Mouse (Mus musculus) kidney, embryonic 15.5 days (tissue): Measurements from ENCODE around the gene Gtf2e1. TPM values are rescaled to one million over a fixed set of nuclear protein-coding genes. Genes with fewer than 3 reads are reported as not detected.
A peak's percentile ranks its signal among the peaks of the same experiment; 100 is the strongest.

Experiments
- ATAC-seq: fragments of 200-750 bp; cut with Nextera tagmentation; replicated peaks from 2 replicates; pipeline ENCODE4 v1.8.0; 2017; ENCODE audit warnings: moderate TSS enrichment; ENCODE audit not compliant: low FRiP score
- H3K27ac ChIP-seq: fragments of 300-500 bp; sonication (generic); 2 replicates; pipeline ENCODE4 v1.5.1; 2015; ENCODE audit warnings: mild to moderate bottlenecking, inconsistent platforms
- H3K27me3 ChIP-seq: fragments of 300-500 bp; sonication (generic); 2 replicates; pipeline ENCODE4 v1.6.1; 2015; ENCODE audit warnings: inconsistent platforms
- H3K36me3 ChIP-seq: fragments of 300-500 bp; sonication (generic); 2 replicates; pipeline ENCODE4 v1.6.1; 2015; ENCODE audit warnings: inconsistent platforms
- H3K4me1 ChIP-seq: fragments of 300-500 bp; sonication (generic); 2 replicates; pipeline ENCODE4 v1.6.1; 2015; ENCODE audit warnings: inconsistent platforms
- H3K4me2 ChIP-seq: fragments of 300-500 bp; sonication (generic); 2 replicates; pipeline ENCODE4 v1.6.1; 2015; ENCODE audit warnings: moderate library complexity, mild to moderate bottlenecking, inconsistent platforms
- H3K4me3 ChIP-seq: fragments of 300-500 bp; sonication (generic); replicated peaks from 2 replicates; pipeline ENCODE4 v1.5.1; 2015; ENCODE audit warnings: mild to moderate bottlenecking, inconsistent platforms
- H3K9ac ChIP-seq: fragments of 300-500 bp; sonication (generic); 2 replicates; pipeline ENCODE4 v1.6.1; 2015; ENCODE audit warnings: mild to moderate bottlenecking, inconsistent platforms
- H3K9me3 ChIP-seq: fragments of 300-500 bp; sonication (generic); replicated peaks from 2 replicates; pipeline ENCODE4 v1.6.1; 2016; ENCODE audit warnings: inconsistent platforms
- WGBS: fragments of 180-500 bp; shearing (Covaris S2); methylation state at CpG from one replicate; pipeline ENCODE4 v1.1.7; 2015; ENCODE audit warnings: mixed read lengths; 5-methylcytosine and 5-hydroxymethylcytosine counted together
- polyA plus RNA-seq: library from polyadenylated mRNA; unstranded; fragments of >200 nt; fragmentation: Nextera tagmentation; extraction: Ambion mirVana; gene quantifications from 2 replicates; pipeline ENCODE4 v1.2.1, GENCODE M21; 2015

Gtf2e1 gene
- polyA plus RNA-seq, 1 experiment from 2014 or later, result 27.9 TPM

DNA sequence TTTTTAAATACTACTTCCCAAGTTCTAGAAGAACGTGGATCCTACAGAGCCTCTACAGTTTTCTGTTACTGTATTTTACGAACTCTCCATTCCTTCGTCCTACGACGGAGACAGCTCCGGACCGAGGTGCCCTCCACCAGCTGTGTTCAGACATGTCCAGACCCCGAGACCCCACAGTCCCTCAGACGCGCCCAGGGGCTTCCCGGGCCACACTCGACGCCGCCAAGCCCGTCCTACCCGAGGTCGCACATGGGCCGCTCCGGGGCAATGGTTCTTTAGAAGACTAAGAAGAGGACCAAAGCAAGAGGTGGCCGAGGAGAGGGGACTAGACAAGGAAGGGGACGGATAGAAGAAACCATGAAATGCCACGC is 364 bp downstream of the Gtf2e1 start:
- Histone ChIP-seq H3K9ac (peak overlapping the region; percentile 84), H3K4me3 (peak overlapping the region; percentile 90), H3K27ac (peak overlapping the region; percentile 81), H3K27me3 (no peaks in the 10 kb centered on the region), H3K4me1 (peaks cover 14% of the 10 kb centered on the region), H3K4me2 (peak overlapping the region; percentile 84), H3K9me3 (no peaks in the 10 kb centered on the region), H3K36me3 (peaks cover 31% of the 10 kb centered on the region)
- under 1% methylated on average over 22 of the region's 22 CpGs for WGBS
- ATAC-seq, result peak; percentile 40

GRCm38 (mm10) chr16:37533369-37534068 is 6.1 kb downstream of the Gtf2e1 start:
- no peak overlapping the region for H3K9ac ChIP-seq
- no peak overlapping the region for H3K4me3 ChIP-seq
- peaks cover 8% of the 10 kb centered on the region for H3K4me1 ChIP-seq
- H3K4me2 ChIP-seq, result no peak overlapping the region
- H3K36me3 ChIP-seq, result peaks cover 34% of the 10 kb centered on the region
- WGBS, result 85% methylated on average over 8 of the region's 8 CpGs
- no peak overlapping the region for H3K27ac ChIP-seq
- no peaks in the 10 kb centered on the region for H3K27me3 ChIP-seq
- ATAC-seq, result no peak
- no peaks in the 10 kb centered on the region for H3K9me3 ChIP-seq

- no peak overlapping the region for H3K9ac ChIP-seq
Measured at GRCm38 (mm10) chr16:37532046-37532445, 7.5 kb downstream of the Gtf2e1 start.

GRCm38 (mm10) chr16:37530170-37530569 is 9.4 kb downstream of the Gtf2e1 start:
- 90% methylated on average over 6 of the region's 6 CpGs for WGBS

More at GRCm38 (mm10) chr16:37532046-37532445, 7.5 kb downstream of the Gtf2e1 start:
- 92% methylated on average over 1 of the region's 1 CpGs for WGBS
- peaks cover 34% of the 10 kb centered on the region for H3K36me3 ChIP-seq
- no peaks in the 10 kb centered on the region for H3K27me3 ChIP-seq
- H3K9me3 ChIP-seq, result no peaks in the 10 kb centered on the region
- peaks cover 5% of the 10 kb centered on the region; the same call in 1 of the 2 replicates for H3K4me1 ChIP-seq
- no peak overlapping the region for H3K4me3 ChIP-seq
- ATAC-seq, result no peak
- H3K27ac ChIP-seq, result no peak overlapping the region
- H3K4me2 ChIP-seq, result no peak overlapping the region

GRCm38 (mm10) chr16:37526688-37527223 is 12.8 kb downstream of the Gtf2e1 start:
- H3K27ac ChIP-seq, result no peak overlapping the region
- H3K4me3 ChIP-seq, result no peak overlapping the region
- H3K4me2 ChIP-seq, result no peak overlapping the region
- ATAC-seq, result no peak
- H3K9ac ChIP-seq, result no peak overlapping the region
- no peaks in the 10 kb centered on the region for H3K4me1 ChIP-seq
- no peaks in the 10 kb centered on the region; the same call in 1 of the 2 replicates for H3K9me3 ChIP-seq
- H3K27me3 ChIP-seq, result no peaks in the 10 kb centered on the region
- 96% methylated on average over 3 of the region's 3 CpGs for WGBS
- H3K36me3 ChIP-seq, result peaks cover 42% of the 10 kb centered on the region

More at GRCm38 (mm10) chr16:37530170-37530569, 9.4 kb downstream of the Gtf2e1 start:
- Histone ChIP-seq H3K4me2 (no peak overlapping the region), H3K9me3 (no peaks in the 10 kb centered on the region), H3K4me1 (peaks cover 5% of the 10 kb centered on the region; the same call in 1 of the 2 replicates), H3K9ac (no peak overlapping the region), H3K27ac (no peak overlapping the region), H3K4me3 (no peak overlapping the region), H3K27me3 (no peaks in the 10 kb centered on the region), H3K36me3 (peaks cover 36% of the 10 kb centered on the region)
- ATAC-seq, result no peak

- H3K27ac ChIP-seq, result no peak overlapping the region
- no peaks in the 10 kb centered on the region for H3K4me1 ChIP-seq
- H3K9me3 ChIP-seq, result no peaks in the 10 kb centered on the region; the same call in 1 of the 2 replicates
- no peak overlapping the region for H3K9ac ChIP-seq
- no peak for ATAC-seq
- H3K36me3 ChIP-seq, result peaks cover 52% of the 10 kb centered on the region
- no peak overlapping the region for H3K4me2 ChIP-seq
- 77% methylated on average over 2 of the region's 2 CpGs for WGBS
- no peak overlapping the region for H3K4me3 ChIP-seq
- no peaks in the 10 kb centered on the region for H3K27me3 ChIP-seq
Measured at GRCm38 (mm10) chr16:37525121-37525520, 14.5 kb downstream of the Gtf2e1 start.

DNA sequence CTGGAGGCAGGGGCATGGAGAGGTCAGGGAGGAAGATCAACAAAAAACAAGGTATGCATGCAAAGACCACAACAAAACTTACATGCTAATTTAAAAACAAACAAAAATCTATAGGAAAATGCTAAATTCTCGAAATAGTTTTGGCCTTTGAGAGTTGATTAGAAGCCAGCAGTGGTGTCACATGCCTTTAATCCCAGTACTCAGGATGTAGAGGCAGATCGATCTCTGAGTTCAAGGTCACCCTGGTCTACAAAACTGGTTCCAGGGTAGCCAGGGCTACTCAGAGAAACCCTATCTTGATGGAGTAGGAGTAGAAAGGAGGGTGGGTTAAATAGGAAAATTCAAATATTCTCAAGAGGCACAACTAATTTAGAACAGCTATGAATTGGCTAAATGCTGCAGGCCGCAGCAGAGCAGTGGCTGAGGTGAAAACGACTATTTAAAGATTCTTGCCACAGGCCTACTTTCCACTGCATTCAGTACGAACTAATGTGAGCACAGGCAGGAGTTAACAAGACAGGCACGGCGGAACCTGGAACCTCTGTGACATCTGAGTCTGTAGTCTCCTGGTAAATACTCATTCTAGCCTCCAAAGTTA is 17.4 kb downstream of the Gtf2e1 start:
- Histone ChIP-seq H3K4me3 (no peak overlapping the region), H3K4me2 (no peak overlapping the region), H3K27me3 (no peaks in the 10 kb centered on the region), H3K36me3 (peaks cover 69% of the 10 kb centered on the region), H3K9ac (no peak overlapping the region), H3K27ac (no peak overlapping the region), H3K4me1 (no peaks in the 10 kb centered on the region), H3K9me3 (no peaks in the 10 kb centered on the region; the same call in 1 of the 2 replicates)
- no peak for ATAC-seq
- WGBS, result 95% methylated on average over 7 of the region's 7 CpGs

GRCm38 (mm10) chr16:37520190-37521040 is 19.2 kb downstream of the Gtf2e1 start:
- Histone ChIP-seq H3K4me1 (no peaks in the 10 kb centered on the region), H3K27me3 (no peaks in the 10 kb centered on the region), H3K27ac (no peak overlapping the region), H3K9ac (no peak overlapping the region), H3K4me3 (no peak overlapping the region), H3K36me3 (peaks cover 71% of the 10 kb centered on the region), H3K4me2 (no peak overlapping the region), H3K9me3 (no peaks in the 10 kb centered on the region; the same call in 1 of the 2 replicates)
- no peak for ATAC-seq
- 89% methylated on average over 2 of the region's 2 CpGs for WGBS

- Histone ChIP-seq H3K4me1 (no peaks in the 10 kb centered on the region), H3K27me3 (no peaks in the 10 kb centered on the region), H3K36me3 (peaks cover 73% of the 10 kb centered on the region), H3K9me3 (no peaks in the 10 kb centered on the region; the same call in 1 of the 2 replicates), H3K4me3 (no peak overlapping the region), H3K4me2 (no peak overlapping the region), H3K9ac (no peak overlapping the region), H3K27ac (no peak overlapping the region)
- WGBS, result 100% methylated on average over 1 of the region's 1 CpGs
- ATAC-seq, result no peak
Measured at GRCm38 (mm10) chr16:37519721-37520120, 19.9 kb downstream of the Gtf2e1 start.

DNA sequence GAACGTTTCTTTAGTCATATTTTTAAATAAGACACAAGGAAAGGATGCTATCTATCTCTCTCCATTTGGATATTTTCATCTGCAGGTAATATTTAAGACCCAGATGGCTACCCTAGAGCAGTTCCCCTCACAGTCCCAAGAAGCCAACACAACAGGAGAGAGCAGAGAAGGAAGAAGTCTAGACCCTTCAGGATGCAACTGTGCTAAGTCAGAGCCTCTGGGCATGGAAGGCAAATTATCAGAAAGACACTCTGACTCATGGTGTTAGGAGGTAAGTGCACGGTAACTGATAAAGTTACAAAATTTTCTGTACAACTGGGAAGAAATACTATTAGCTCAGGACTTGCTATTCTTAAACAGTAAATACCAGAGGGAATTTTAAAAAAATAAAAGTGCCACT is 20.9 kb downstream of the Gtf2e1 start:
- no peak for ATAC-seq
- no peaks in the 10 kb centered on the region for H3K27me3 ChIP-seq
- H3K4me3 ChIP-seq, result no peak overlapping the region
- no peak overlapping the region for H3K4me2 ChIP-seq
- 90% methylated on average over 2 of the region's 2 CpGs for WGBS
- no peak overlapping the region for H3K9ac ChIP-seq
- no peak overlapping the region for H3K27ac ChIP-seq
- no peaks in the 10 kb centered on the region for H3K9me3 ChIP-seq
- H3K36me3 ChIP-seq, result peaks cover 69% of the 10 kb centered on the region
- no peaks in the 10 kb centered on the region for H3K4me1 ChIP-seq

DNA sequence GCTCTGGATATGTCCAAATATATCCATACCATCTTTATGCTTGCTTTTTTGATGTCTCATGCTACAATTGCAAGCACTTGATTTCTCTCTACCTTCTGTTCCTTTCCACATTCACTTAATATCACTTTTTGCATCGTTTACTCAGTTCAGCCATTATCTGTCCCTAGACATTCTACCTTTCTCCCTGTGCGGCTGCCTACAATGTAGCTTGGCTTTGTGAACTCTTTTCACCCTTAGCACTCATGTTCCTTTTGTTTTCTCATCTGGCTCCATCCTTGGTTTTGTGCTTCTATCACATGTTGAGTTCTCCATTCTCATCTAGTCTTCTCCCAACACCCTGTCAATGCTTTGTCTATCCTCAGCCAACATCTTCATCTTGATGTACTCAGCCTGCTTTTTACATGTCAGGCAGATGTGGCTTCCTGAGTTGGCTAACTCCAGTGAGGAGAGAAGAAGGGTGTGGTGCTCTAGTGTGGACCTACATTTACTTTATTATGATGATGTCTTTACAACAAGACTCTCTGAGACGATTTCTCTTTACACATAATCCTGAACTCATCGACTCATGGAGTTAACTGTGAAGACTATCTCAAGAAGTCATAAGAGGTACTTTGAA is 21.9 kb downstream of the Gtf2e1 start:
- ATAC-seq, result no peak
- Histone ChIP-seq H3K27me3 (no peaks in the 10 kb centered on the region), H3K36me3 (peaks cover 65% of the 10 kb centered on the region), H3K9me3 (no peaks in the 10 kb centered on the region), H3K9ac (no peak overlapping the region), H3K27ac (no peak overlapping the region), H3K4me3 (no peak overlapping the region), H3K4me2 (no peak overlapping the region), H3K4me1 (no peaks in the 10 kb centered on the region)
- WGBS, result 94% methylated on average over 4 of the region's 4 CpGs
